Mouse (Mus musculus): ENCODE measurements around the gene Tmem33. TPM values are rescaled to one million over a fixed set of nuclear protein-coding genes. Genes with fewer than 3 reads are reported as not detected.

The Tmem33 gene
- polyA plus RNA-seq (2014; fragmentation: Nextera tagmentation; extraction: Ambion mirVana) = 46.1 and 48.3 TPM in 2 replicates

GRCm38 (mm10) chr5:67260531-67261371 lies at the start of gene Tmem33:
Tmem33 (plus strand) TSS chr5:67260565.
- under 1% methylated on average over 67 of the region's 67 CpGs for WGBS
- ATAC-seq (ENCODE audit: insufficient number of reproducible peaks, insufficient read depth, low FRiP score, low read depth) = peak; percentile 88
- H3K27me3 ChIP-seq (ENCODE audit: control insufficient read depth, insufficient read depth, low read length) = no peaks in the 10 kb centered on the region

GRCm38 (mm10) chr5:67213168-67213567 lies 47.2 kb upstream of the Tmem33 start:
- no peak overlapping the region for H3K27ac ChIP-seq (replicated peaks in 1 of 2; ENCODE audit: control insufficient read depth in 1 of 2, insufficient read depth in 1 of 2, low read depth in 2 of 2, low read length in 2 of 2)
- WGBS = 28% methylated on average over 5 of the region's 5 CpGs

More at GRCm38 (mm10) chr5:67260531-67261371, at the start of gene Tmem33:
- H3K36me3 ChIP-seq (ENCODE audit: control insufficient read depth, insufficient read depth, low read length) = peaks cover 37% of the 10 kb centered on the region
- H3K27ac ChIP-seq (replicated peaks in 1 of 2; ENCODE audit: control insufficient read depth in 1 of 2, insufficient read depth in 1 of 2, low read depth in 2 of 2, low read length in 2 of 2) = peak within 1 kb of the TSS; percentile 91 to 94
- H3K9me3 ChIP-seq (ENCODE audit: control insufficient read depth, low read length) = no peaks in the 10 kb centered on the region
- H3K4me1 ChIP-seq (ENCODE audit: control insufficient read depth in 2 of 2, insufficient read depth in 2 of 2, low read length in 2 of 2) = peaks cover 0 to 7% of the 10 kb centered on the region in 2 experiments; a peak in 3 of 4 replicates
- peak within 1 kb of the TSS; percentile 69 to 97 for H3K4me3 ChIP-seq (ENCODE audit: control insufficient read depth in 1 of 2, insufficient read depth in 1 of 2, low read depth in 1 of 2, low read length in 2 of 2)
- peak within 1 kb of the TSS; percentile 74 for H3K4me2 ChIP-seq (ENCODE audit: low read length)
- peak within 1 kb of the TSS; percentile 92 for H3K9ac ChIP-seq (ENCODE audit: low read length)

DNA sequence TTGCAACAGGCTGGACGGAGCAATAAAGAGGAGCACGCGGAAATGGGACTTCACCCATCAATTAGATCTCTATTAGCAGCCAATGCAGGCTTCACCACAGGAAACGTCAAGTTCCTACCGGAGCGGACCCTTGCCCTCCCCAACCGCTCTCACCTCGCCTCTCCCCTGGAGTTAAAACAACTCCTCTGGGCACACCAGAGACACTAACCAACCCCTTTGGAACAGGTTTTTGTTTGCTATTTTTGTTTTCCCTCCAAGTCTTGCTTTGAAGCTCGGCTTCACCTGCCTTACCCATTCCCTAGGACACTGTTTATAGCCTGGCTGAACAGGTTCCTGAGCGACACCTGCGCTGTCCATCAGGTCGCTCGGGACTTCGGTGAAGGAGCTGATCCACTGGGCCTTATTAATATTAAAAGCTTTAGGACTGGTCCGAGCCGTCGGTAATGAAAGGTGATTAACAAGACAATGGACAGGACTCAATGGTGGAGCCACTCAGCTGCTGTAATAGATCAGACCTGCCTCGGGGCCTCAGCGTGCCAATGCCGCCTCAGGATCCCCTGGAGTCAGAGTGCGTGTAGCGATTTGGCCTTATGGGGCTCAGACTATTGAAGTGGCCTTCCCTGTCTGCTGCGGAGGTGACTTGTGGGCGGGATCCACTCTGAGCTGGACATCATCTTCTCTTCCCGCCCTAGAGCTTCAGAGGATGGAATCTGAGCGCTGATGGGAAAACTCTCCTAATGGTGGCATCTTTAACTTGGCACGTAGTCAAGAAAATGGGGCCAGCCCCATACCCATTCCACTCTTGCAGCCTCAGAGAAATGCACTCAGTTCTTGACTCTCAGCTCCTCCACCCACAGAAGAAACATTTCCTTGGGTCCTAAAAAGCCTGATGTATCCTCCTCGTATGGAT lies 45.0 kb upstream of the Tmem33 start:
- peaks cover 4 to 7% of the 10 kb centered on the region in 2 experiments; a peak in 2 of 4 replicates for H3K4me1 ChIP-seq (ENCODE audit: control insufficient read depth in 2 of 2, insufficient read depth in 2 of 2, low read length in 2 of 2)
- ATAC-seq (ENCODE audit: insufficient number of reproducible peaks, insufficient read depth, low FRiP score, low read depth) = no peak

More at GRCm38 (mm10) chr5:67213168-67213567, 47.2 kb upstream of the Tmem33 start:
- Histone ChIP-seq H3K4me1 (ENCODE audit: control insufficient read depth in 2 of 2, insufficient read depth in 2 of 2, low read length in 2 of 2) (peaks cover 4 to 7% of the 10 kb centered on the region in 2 experiments; a peak in 2 of 4 replicates), H3K27me3 (ENCODE audit: control insufficient read depth, insufficient read depth, low read length) (peaks cover 74% of the 10 kb centered on the region), H3K4me3 (ENCODE audit: control insufficient read depth in 1 of 2, insufficient read depth in 1 of 2, low read depth in 1 of 2, low read length in 2 of 2) (no peak overlapping the region), H3K36me3 (ENCODE audit: control insufficient read depth, insufficient read depth, low read length) (no peaks in the 10 kb centered on the region), H3K9ac (ENCODE audit: low read length) (no peak overlapping the region), H3K9me3 (ENCODE audit: control insufficient read depth, low read length) (no peaks in the 10 kb centered on the region), H3K4me2 (ENCODE audit: low read length) (no peak overlapping the region)
- no peak for ATAC-seq (ENCODE audit: insufficient number of reproducible peaks, insufficient read depth, low FRiP score, low read depth)

DNA sequence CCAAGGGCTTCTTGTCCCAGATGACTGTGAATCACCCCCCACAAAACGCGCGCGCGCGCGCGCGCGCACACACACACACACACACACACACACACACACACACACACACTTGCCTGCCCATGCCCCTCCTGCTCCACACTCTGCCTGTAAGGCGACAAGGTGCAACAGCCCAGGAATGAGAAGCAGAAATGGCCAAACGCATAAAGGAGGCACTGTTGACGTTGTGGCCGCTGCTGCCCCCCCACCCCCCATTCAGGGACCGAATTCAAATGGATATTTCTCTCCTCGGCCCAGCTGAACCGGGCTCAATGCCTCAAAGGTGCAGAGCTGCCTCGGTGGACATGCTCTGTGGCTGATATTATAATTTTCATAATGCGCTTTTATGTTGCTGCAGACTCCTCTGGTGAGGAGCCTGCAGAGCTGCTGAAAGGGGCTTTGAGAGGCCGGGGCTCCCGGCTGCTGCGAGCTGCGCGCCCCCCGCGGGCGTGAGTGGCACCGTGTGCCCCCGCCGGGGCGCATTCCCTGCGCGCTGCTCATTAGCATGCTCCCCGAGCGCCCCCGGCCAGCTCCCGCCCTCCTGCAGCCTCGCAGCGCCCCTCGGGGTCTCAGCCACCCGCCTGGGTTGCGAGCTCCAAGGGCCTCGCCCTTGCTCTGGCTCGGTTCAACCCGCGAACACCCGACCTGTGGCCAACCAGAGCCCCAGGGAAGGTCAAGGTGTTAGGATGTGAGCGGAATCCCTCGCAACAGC lies 44.2 kb upstream of the Tmem33 start:
- H3K4me1 ChIP-seq (ENCODE audit: control insufficient read depth in 2 of 2, insufficient read depth in 2 of 2, low read length in 2 of 2) = peaks cover 4 to 7% of the 10 kb centered on the region in 2 experiments; a peak in 2 of 4 replicates
- H3K9me3 ChIP-seq (ENCODE audit: control insufficient read depth, low read length) = no peaks in the 10 kb centered on the region
- no peaks in the 10 kb centered on the region for H3K36me3 ChIP-seq (ENCODE audit: control insufficient read depth, insufficient read depth, low read length)
- no peak overlapping the region for H3K27ac ChIP-seq (replicated peaks in 1 of 2; ENCODE audit: control insufficient read depth in 1 of 2, insufficient read depth in 1 of 2, low read depth in 2 of 2, low read length in 2 of 2)
- H3K9ac ChIP-seq (ENCODE audit: low read length) = no peak overlapping the region
- peak overlapping the region in 1 of 2 experiments; percentile 20; a peak in 2 of 4 replicates for H3K4me3 ChIP-seq (ENCODE audit: control insufficient read depth in 1 of 2, insufficient read depth in 1 of 2, low read depth in 1 of 2, low read length in 2 of 2)
- WGBS = 2% methylated on average over 43 of the region's 49 CpGs
- peak overlapping the region; percentile 40 for H3K4me2 ChIP-seq (ENCODE audit: low read length)
- H3K27me3 ChIP-seq (ENCODE audit: control insufficient read depth, insufficient read depth, low read length) = peaks cover 94% of the 10 kb centered on the region
- ATAC-seq (ENCODE audit: insufficient number of reproducible peaks, insufficient read depth, low FRiP score, low read depth) = no peak

More for the DNA sequence above, 45.0 kb upstream of the Tmem33 start:
- Histone ChIP-seq H3K9me3 (ENCODE audit: control insufficient read depth, low read length) (no peaks in the 10 kb centered on the region), H3K27me3 (ENCODE audit: control insufficient read depth, insufficient read depth, low read length) (peaks cover 86% of the 10 kb centered on the region), H3K27ac (replicated peaks in 1 of 2; ENCODE audit: control insufficient read depth in 1 of 2, insufficient read depth in 1 of 2, low read depth in 2 of 2, low read length in 2 of 2) (no peak overlapping the region), H3K9ac (ENCODE audit: low read length) (no peak overlapping the region), H3K36me3 (ENCODE audit: control insufficient read depth, insufficient read depth, low read length) (no peaks in the 10 kb centered on the region), H3K4me3 (ENCODE audit: control insufficient read depth in 1 of 2, insufficient read depth in 1 of 2, low read depth in 1 of 2, low read length in 2 of 2) (peak overlapping the region in 1 of 2 experiments; percentile 20; a peak in 1 of 4 replicates), H3K4me2 (ENCODE audit: low read length) (0 out of 2 replicates have a peak overlapping the region, but pooled peaks have one; percentile 40)
- 3% methylated on average over 28 of the region's 28 CpGs for WGBS

- Histone ChIP-seq H3K36me3 (ENCODE audit: control insufficient read depth, insufficient read depth, low read length) (no peaks in the 10 kb centered on the region), H3K9me3 (ENCODE audit: control insufficient read depth, low read length) (no peaks in the 10 kb centered on the region), H3K4me3 (ENCODE audit: control insufficient read depth in 1 of 2, insufficient read depth in 1 of 2, low read depth in 1 of 2, low read length in 2 of 2) (peak overlapping the region in 1 of 2 experiments; percentile 20; a peak in 1 of 4 replicates), H3K27me3 (ENCODE audit: control insufficient read depth, insufficient read depth, low read length) (peaks cover 94% of the 10 kb centered on the region), H3K4me1 (ENCODE audit: control insufficient read depth in 2 of 2, insufficient read depth in 2 of 2, low read length in 2 of 2) (peaks cover 4 to 7% of the 10 kb centered on the region in 2 experiments; a peak in 2 of 4 replicates), H3K9ac (ENCODE audit: low read length) (no peak overlapping the region), H3K4me2 (ENCODE audit: low read length) (peak overlapping the region; percentile 40; the same call in 1 of the 2 replicates), H3K27ac (replicated peaks in 1 of 2; ENCODE audit: control insufficient read depth in 1 of 2, insufficient read depth in 1 of 2, low read depth in 2 of 2, low read length in 2 of 2) (no peak overlapping the region)
- 2% methylated on average over 9 of the region's 9 CpGs for WGBS
- ATAC-seq (ENCODE audit: insufficient number of reproducible peaks, insufficient read depth, low FRiP score, low read depth) = no peak
Measured at GRCm38 (mm10) chr5:67216779-67217095, 43.6 kb upstream of the Tmem33 start.

GRCm38 (mm10) chr5:67221901-67222300 lies 38.5 kb upstream of the Tmem33 start:
- H3K27ac ChIP-seq (replicated peaks in 1 of 2; ENCODE audit: control insufficient read depth in 1 of 2, insufficient read depth in 1 of 2, low read depth in 2 of 2, low read length in 2 of 2) = no peak overlapping the region
- H3K4me1 ChIP-seq (ENCODE audit: control insufficient read depth in 2 of 2, insufficient read depth in 2 of 2, low read length in 2 of 2) = peaks cover 2 to 7% of the 10 kb centered on the region in 2 experiments; a peak in 2 of 4 replicates
- peaks cover 95% of the 10 kb centered on the region for H3K27me3 ChIP-seq (ENCODE audit: control insufficient read depth, insufficient read depth, low read length)
- WGBS = 12% methylated on average over 6 of the region's 6 CpGs
- ATAC-seq (ENCODE audit: insufficient number of reproducible peaks, insufficient read depth, low FRiP score, low read depth) = no peak
- H3K4me3 ChIP-seq (ENCODE audit: control insufficient read depth in 1 of 2, insufficient read depth in 1 of 2, low read depth in 1 of 2, low read length in 2 of 2) = peak overlapping the region in 1 of 2 experiments; percentile 40; a peak in 1 of 4 replicates
- H3K9ac ChIP-seq (ENCODE audit: low read length) = no peak overlapping the region
- peak overlapping the region; percentile 70; the same call in 1 of the 2 replicates for H3K4me2 ChIP-seq (ENCODE audit: low read length)
- peaks cover 12% of the 10 kb centered on the region for H3K9me3 ChIP-seq (ENCODE audit: control insufficient read depth, low read length)
- H3K36me3 ChIP-seq (ENCODE audit: control insufficient read depth, insufficient read depth, low read length) = no peaks in the 10 kb centered on the region

All from heart, embryonic 14.5 days (tissue).